Mouse (Mus musculus): ENCODE data around the gene Itsn2. TPM values are rescaled to one million over a fixed set of nuclear protein-coding genes. Genes with fewer than 3 reads are reported as not detected.

Gene Itsn2
- polyA plus RNA-seq (2015; fragmentation: Nextera tagmentation; extraction: Ambion mirVana): 17.1 and 19.4 TPM in 2 replicates

GRCm38 (mm10) chr12:4592541-4593165 is at the start of gene Itsn2, which contains the start of gene Gm3625:
Itsn2 (plus strand) TSS chr12:4592638.
Gm3625 (minus strand) TSS chr12:4592927.

GRCm38 (mm10) chr12:4738031-4738576 is 145.7 kb downstream of the Itsn2 start, which contains the start of gene Fam228a:
Fam228a (minus strand) TSS chr12:4738430.

Other genes starting within 250 kb of the Itsn2 start
- gene Ncoa1, start 115.5 kb upstream of the Itsn2 start, polyA plus RNA-seq (2015; fragmentation: Nextera tagmentation; extraction: Ambion mirVana): 8.8 and 10.1 TPM in 2 replicates
- not detected in 2 replicates for gene Gm3625, start 289 bp downstream of the Itsn2 start, polyA plus RNA-seq (2015; fragmentation: Nextera tagmentation; extraction: Ambion mirVana)
- 0.15 and 0.16 TPM in 2 replicates for gene Fam228a, start 145.8 kb downstream of the Itsn2 start, polyA plus RNA-seq (2015; fragmentation: Nextera tagmentation; extraction: Ambion mirVana)
- 1.7 TPM in 2 replicates for gene Pfn4, start 176.4 kb downstream of the Itsn2 start, polyA plus RNA-seq (2015; fragmentation: Nextera tagmentation; extraction: Ambion mirVana)
- 1.1 and 1.2 TPM in 2 replicates for gene Fam228b, start 176.6 kb downstream of the Itsn2 start, polyA plus RNA-seq (2015; fragmentation: Nextera tagmentation; extraction: Ambion mirVana)
- 130 and 131 TPM in 2 replicates for gene Sf3b6, start 224.9 kb downstream of the Itsn2 start, polyA plus RNA-seq (2015; fragmentation: Nextera tagmentation; extraction: Ambion mirVana)
- gene Fkbp1b, start 249.0 kb downstream of the Itsn2 start, polyA plus RNA-seq (2015; fragmentation: Nextera tagmentation; extraction: Ambion mirVana): 1.7 and 3.5 TPM in 2 replicates